Mouse (Mus musculus): ENCODE measurements around the gene Zfp57. TPM values are rescaled to one million over a fixed set of nuclear protein-coding genes. Genes with fewer than 3 reads are reported as not detected.

The Zfp57 gene
- total and polyA plus RNA-seq, 3 experiments, result not detected

DNA sequence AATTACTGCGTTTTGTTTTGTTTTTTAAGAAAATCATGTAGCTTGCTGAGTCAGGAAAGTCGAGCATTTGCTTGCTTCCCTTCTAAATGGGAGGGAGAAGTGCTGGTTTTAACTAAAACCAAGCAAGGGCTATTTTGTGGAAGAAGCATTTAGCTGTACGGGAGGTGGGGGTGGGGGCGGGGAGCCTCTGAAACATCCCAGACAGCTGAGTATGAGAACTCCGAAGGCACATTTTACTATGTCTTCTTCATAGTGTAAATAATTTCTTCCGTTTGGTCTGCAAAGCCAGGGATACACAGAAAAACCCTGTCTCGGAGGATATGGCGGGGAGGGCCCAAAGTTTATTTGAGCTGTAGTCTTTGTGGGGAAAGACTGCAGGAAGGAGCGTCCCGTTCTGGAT is 27.2 kb downstream of the Zfp57 start:
- Histone ChIP-seq H3K27ac (ENCODE audit: control insufficient read depth, low read depth, low read length) (no peak overlapping the region), H3K36me3 (ENCODE audit: control insufficient read depth in 1 of 2, insufficient read depth in 2 of 2, low read length in 2 of 2) (no peaks in the 10 kb centered on the region), H3K79me2 (ENCODE audit: control insufficient read depth, insufficient read depth, low read length, poor library complexity) (no peaks in the 10 kb centered on the region), H3K9ac (ENCODE audit: control insufficient read depth, low read depth, low read length, poor library complexity, severe bottlenecking) (no peak overlapping the region), H3K4me3 (ENCODE audit: control insufficient read depth in 1 of 2, insufficient read depth in 1 of 2, low read depth in 2 of 2, low read length in 2 of 2) (no peak overlapping the region), H3K27me3 (ENCODE audit: control insufficient read depth in 1 of 2, insufficient read depth in 2 of 2, low read length in 2 of 2) (peaks cover 0 to 2% of the 10 kb centered on the region in 2 experiments; a peak in 2 of 4 replicates), H3K4me1 (ENCODE audit: control insufficient read depth in 1 of 2, insufficient read depth in 2 of 2, low read length in 2 of 2) (no peaks in the 10 kb centered on the region), H3K9me3 (replicated peaks; ENCODE audit: insufficient read depth, low read length) (no peaks in the 10 kb centered on the region)
- no peak for DNase-seq (ENCODE audit: low read depth, low spot score)
- TF ChIP-seq KAT2A (conservative IDR thresholded peaks at IDR 0.05; ENCODE audit: low read depth, low read length), result no peak
- no peak for TF ChIP-seq POLR2A (IDR thresholded peaks at IDR 0.05; ENCODE audit: control insufficient read depth in 1 of 2, insufficient read depth in 1 of 2, low read depth in 1 of 2, low read length in 2 of 2, poor library complexity in 1 of 2)
- TF ChIP-seq ETS1 (IDR thresholded peaks at IDR 0.05; ENCODE audit: low read depth, low read length), result no peak
- no peak for TF ChIP-seq MAZ (IDR thresholded peaks at IDR 0.05; ENCODE audit: low read depth, low read length)
- no peak for TF ChIP-seq TBP (IDR thresholded peaks at IDR 0.05; ENCODE audit: low read depth, low read length)
- TF ChIP-seq NRF1 (IDR thresholded peaks at IDR 0.05; ENCODE audit: insufficient read depth, low read depth, low read length, poor library complexity, severe bottlenecking), result no peak
- TF ChIP-seq CHD1 (IDR thresholded peaks at IDR 0.05; ENCODE audit: low read depth, low read length), result no peak
- TF ChIP-seq GATA1 (IDR thresholded peaks at IDR 0.05; ENCODE audit: low read depth, low read length), result no peak
- no peak for TF ChIP-seq HCFC1 (IDR thresholded peaks at IDR 0.05; ENCODE audit: low read depth, low read length)
- no peak for TF ChIP-seq TCF12 (IDR thresholded peaks at IDR 0.05; ENCODE audit: low read depth, low read length)
- no peak for TF ChIP-seq RCOR1 (IDR thresholded peaks at IDR 0.05; ENCODE audit: low read depth, low read length)
- no peak for TF ChIP-seq MEF2A (IDR thresholded peaks at IDR 0.05; ENCODE audit: extremely low read depth, insufficient replicate concordance, low read depth, low read length, poor library complexity, severe bottlenecking)
- TF ChIP-seq ZKSCAN1 (IDR thresholded peaks at IDR 0.05; ENCODE audit: low read depth, low read length), result no peak

DNA sequence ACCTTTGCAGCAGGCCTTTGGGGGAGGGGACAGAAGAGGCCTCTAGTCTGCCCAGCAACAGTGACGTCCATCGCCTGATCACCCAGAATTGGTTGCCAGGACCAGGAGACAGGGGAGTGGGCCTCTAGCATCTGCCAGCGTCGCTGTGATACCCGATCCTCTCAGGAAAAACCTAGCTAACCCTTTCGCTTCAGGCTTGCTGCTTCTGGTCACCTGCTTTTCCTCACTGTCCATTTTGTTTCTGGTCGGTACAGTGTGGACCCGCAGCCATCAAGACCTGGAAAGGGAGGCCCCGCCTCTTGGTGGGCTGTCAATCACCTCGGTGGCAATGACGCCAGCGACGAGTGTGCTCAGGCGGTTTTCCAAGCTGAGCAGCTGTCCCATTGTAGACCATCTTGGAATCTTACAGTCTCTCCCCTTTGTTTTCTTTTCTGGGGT is 27.7 kb downstream of the Zfp57 start:
- Histone ChIP-seq H3K27me3 (ENCODE audit: control insufficient read depth in 1 of 2, insufficient read depth in 2 of 2, low read length in 2 of 2) (peaks cover 0 to 2% of the 10 kb centered on the region in 2 experiments; a peak in 1 of 4 replicates), H3K79me2 (ENCODE audit: control insufficient read depth, insufficient read depth, low read length, poor library complexity) (no peaks in the 10 kb centered on the region), H3K36me3 (ENCODE audit: control insufficient read depth in 1 of 2, insufficient read depth in 2 of 2, low read length in 2 of 2) (no peaks in the 10 kb centered on the region), H3K9me3 (replicated peaks; ENCODE audit: insufficient read depth, low read length) (no peaks in the 10 kb centered on the region), H3K9ac (ENCODE audit: control insufficient read depth, low read depth, low read length, poor library complexity, severe bottlenecking) (no peak overlapping the region), H3K4me1 (ENCODE audit: control insufficient read depth in 1 of 2, insufficient read depth in 2 of 2, low read length in 2 of 2) (no peaks in the 10 kb centered on the region), H3K4me3 (ENCODE audit: control insufficient read depth in 1 of 2, insufficient read depth in 1 of 2, low read depth in 2 of 2, low read length in 2 of 2) (no peak overlapping the region), H3K27ac (ENCODE audit: control insufficient read depth, low read depth, low read length) (no peak overlapping the region)
- TF ChIP-seq MAZ (IDR thresholded peaks at IDR 0.05; ENCODE audit: low read depth, low read length) (no peak), ELF1 (IDR thresholded peaks at IDR 0.05; ENCODE audit: low read depth, low read length) (no peak), NRF1 (IDR thresholded peaks at IDR 0.05; ENCODE audit: insufficient read depth, low read depth, low read length, poor library complexity, severe bottlenecking) (no peak), USF1 (IDR thresholded peaks at IDR 0.05; ENCODE audit: low read depth, low read length) (no peak), RAD21 (IDR thresholded peaks at IDR 0.05; ENCODE audit: low read depth, low read length) (no peak), POLR2AphosphoS5 (IDR thresholded peaks at IDR 0.05; ENCODE audit: borderline replicate concordance, low read depth, low read length) (no peak), KAT2A (conservative IDR thresholded peaks at IDR 0.05; ENCODE audit: low read depth, low read length) (no peak), TBP (IDR thresholded peaks at IDR 0.05; ENCODE audit: low read depth, low read length) (no peak), MYC (IDR thresholded peaks at IDR 0.05; ENCODE audit: low read depth, low read length) (no peak), MEF2A (IDR thresholded peaks at IDR 0.05; ENCODE audit: extremely low read depth, insufficient replicate concordance, low read depth, low read length, poor library complexity, severe bottlenecking) (no peak), GATA1 (IDR thresholded peaks at IDR 0.05; ENCODE audit: low read depth, low read length) (no peak), USF2 (IDR thresholded peaks at IDR 0.05; ENCODE audit: borderline replicate concordance in 1 of 2, insufficient read depth in 1 of 2, low read depth in 1 of 2, low read length in 2 of 2) (no peak), HCFC1 (IDR thresholded peaks at IDR 0.05; ENCODE audit: low read depth, low read length) (no peak), SIN3A (IDR thresholded peaks at IDR 0.05; ENCODE audit: low read length) (no peak), RCOR1 (IDR thresholded peaks at IDR 0.05; ENCODE audit: low read depth, low read length) (no peak), NELFE (IDR thresholded peaks at IDR 0.05; ENCODE audit: low read depth, low read length) (no peak), ZMIZ1 (IDR thresholded peaks at IDR 0.05; ENCODE audit: low read depth, low read length) (no peak), UBTF (IDR thresholded peaks at IDR 0.05; ENCODE audit: borderline replicate concordance, insufficient read depth, low read depth, low read length) (no peak), ETS1 (IDR thresholded peaks at IDR 0.05; ENCODE audit: low read depth, low read length) (no peak)
- DNase-seq (ENCODE audit: low read depth, low spot score), result no peak

All from MEL (cell line).